Mouse (Mus musculus): ENCODE measurements around the gene Prkn. TPM values are rescaled to one million over a fixed set of nuclear protein-coding genes. Genes with fewer than 3 reads are reported as not detected.

Gene Prkn
- polyA plus RNA-seq, 1 experiment from 2014 or later, result 3.0 TPM

GRCm38 (mm10) chr17:11076319-11076903 lies 236.2 kb downstream of the Prkn start:
- no peaks in the 10 kb centered on the region for H3K27me3 ChIP-seq (ENCODE audit: control insufficient read depth, insufficient read depth, low read length)
- H3K4me2 ChIP-seq (replicated peaks; ENCODE audit: low read depth, low read length), result no peak overlapping the region
- H3K9me3 ChIP-seq (ENCODE audit: control insufficient read depth, low read depth, low read length), result no peaks in the 10 kb centered on the region
- no peak overlapping the region for H3K9ac ChIP-seq (replicated peaks; ENCODE audit: low read depth, low read length)
- no peak overlapping the region for H3K4me3 ChIP-seq (ENCODE audit: low read depth, low read length)
- no peaks in the 10 kb centered on the region for H3K36me3 ChIP-seq (ENCODE audit: control insufficient read depth, insufficient read depth, low read length)
- no peak for ATAC-seq (ENCODE audit: insufficient number of reproducible peaks, insufficient read depth, low FRiP score, low read depth)
- H3K27ac ChIP-seq (ENCODE audit: low read length), result no peak overlapping the region
- 52% methylated on average over 6 of the region's 6 CpGs for WGBS
- no peaks in the 10 kb centered on the region for H3K4me1 ChIP-seq (ENCODE audit: control insufficient read depth, insufficient read depth, low read length)

GRCm38 (mm10) chr17:11086492-11086891 lies 246.3 kb downstream of the Prkn start:
- no peak overlapping the region for H3K27ac ChIP-seq (ENCODE audit: low read length)
- no peak overlapping the region for H3K4me3 ChIP-seq (ENCODE audit: low read depth, low read length)
- WGBS, result 54% methylated on average over 1 of the region's 1 CpGs
- H3K9ac ChIP-seq (replicated peaks; ENCODE audit: low read depth, low read length), result no peak overlapping the region
- H3K4me1 ChIP-seq (ENCODE audit: control insufficient read depth, insufficient read depth, low read length), result 0 out of 2 replicates have a peak, but pooled peaks cover 4% of the 10 kb centered on the region
- no peaks in the 10 kb centered on the region for H3K36me3 ChIP-seq (ENCODE audit: control insufficient read depth, insufficient read depth, low read length)
- no peak for ATAC-seq (ENCODE audit: insufficient number of reproducible peaks, insufficient read depth, low FRiP score, low read depth)
- no peaks in the 10 kb centered on the region for H3K27me3 ChIP-seq (ENCODE audit: control insufficient read depth, insufficient read depth, low read length)
- no peaks in the 10 kb centered on the region for H3K9me3 ChIP-seq (ENCODE audit: control insufficient read depth, low read depth, low read length)
- no peak overlapping the region for H3K4me2 ChIP-seq (replicated peaks; ENCODE audit: low read depth, low read length)

- H3K36me3 ChIP-seq (ENCODE audit: control insufficient read depth, insufficient read depth, low read length), result no peaks in the 10 kb centered on the region
- H3K9me3 ChIP-seq (ENCODE audit: control insufficient read depth, low read depth, low read length), result no peaks in the 10 kb centered on the region
- no peak overlapping the region for H3K4me2 ChIP-seq (replicated peaks; ENCODE audit: low read depth, low read length)
- ATAC-seq (ENCODE audit: insufficient number of reproducible peaks, insufficient read depth, low FRiP score, low read depth), result no peak
- H3K4me1 ChIP-seq (ENCODE audit: control insufficient read depth, insufficient read depth, low read length), result 0 out of 2 replicates have a peak, but pooled peaks cover 4% of the 10 kb centered on the region
- no peak overlapping the region for H3K4me3 ChIP-seq (ENCODE audit: low read depth, low read length)
- H3K27me3 ChIP-seq (ENCODE audit: control insufficient read depth, insufficient read depth, low read length), result no peaks in the 10 kb centered on the region
- 53% methylated on average over 5 of the region's 5 CpGs for WGBS
- no peak overlapping the region for H3K27ac ChIP-seq (ENCODE audit: low read length)
- H3K9ac ChIP-seq (replicated peaks; ENCODE audit: low read depth, low read length), result no peak overlapping the region
Observed at GRCm38 (mm10) chr17:11087088-11087487, 246.9 kb downstream of the Prkn start.

GRCm38 (mm10) chr17:11087823-11088222 lies 247.6 kb downstream of the Prkn start:
- ATAC-seq (ENCODE audit: insufficient number of reproducible peaks, insufficient read depth, low FRiP score, low read depth), result no peak
- Histone ChIP-seq H3K4me2 (replicated peaks; ENCODE audit: low read depth, low read length) (no peak overlapping the region), H3K36me3 (ENCODE audit: control insufficient read depth, insufficient read depth, low read length) (no peaks in the 10 kb centered on the region), H3K9me3 (ENCODE audit: control insufficient read depth, low read depth, low read length) (no peaks in the 10 kb centered on the region), H3K4me1 (ENCODE audit: control insufficient read depth, insufficient read depth, low read length) (0 out of 2 replicates have a peak, but pooled peaks cover 4% of the 10 kb centered on the region), H3K27ac (ENCODE audit: low read length) (no peak overlapping the region), H3K4me3 (ENCODE audit: low read depth, low read length) (no peak overlapping the region), H3K27me3 (ENCODE audit: control insufficient read depth, insufficient read depth, low read length) (no peaks in the 10 kb centered on the region), H3K9ac (replicated peaks; ENCODE audit: low read depth, low read length) (no peak overlapping the region)
- WGBS, result 36% methylated on average over 8 of the region's 8 CpGs

GRCm38 (mm10) chr17:11089361-11089760 lies 249.2 kb downstream of the Prkn start:
- Histone ChIP-seq H3K36me3 (ENCODE audit: control insufficient read depth, insufficient read depth, low read length) (no peaks in the 10 kb centered on the region), H3K4me1 (ENCODE audit: control insufficient read depth, insufficient read depth, low read length) (0 out of 2 replicates have a peak, but pooled peaks cover 4% of the 10 kb centered on the region), H3K9ac (replicated peaks; ENCODE audit: low read depth, low read length) (no peak overlapping the region), H3K9me3 (ENCODE audit: control insufficient read depth, low read depth, low read length) (no peaks in the 10 kb centered on the region), H3K27ac (ENCODE audit: low read length) (no peak overlapping the region), H3K4me2 (replicated peaks; ENCODE audit: low read depth, low read length) (no peak overlapping the region), H3K4me3 (ENCODE audit: low read depth, low read length) (no peak overlapping the region), H3K27me3 (ENCODE audit: control insufficient read depth, insufficient read depth, low read length) (no peaks in the 10 kb centered on the region)
- WGBS, result 80% methylated on average over 6 of the region's 6 CpGs
- no peak for ATAC-seq (ENCODE audit: insufficient number of reproducible peaks, insufficient read depth, low FRiP score, low read depth)

GRCm38 (mm10) chr17:11092900-11093299 lies 252.7 kb downstream of the Prkn start:
- Histone ChIP-seq H3K4me2 (replicated peaks; ENCODE audit: low read depth, low read length) (no peak overlapping the region), H3K4me3 (ENCODE audit: low read depth, low read length) (no peak overlapping the region), H3K4me1 (ENCODE audit: control insufficient read depth, insufficient read depth, low read length) (no peaks in the 10 kb centered on the region), H3K36me3 (ENCODE audit: control insufficient read depth, insufficient read depth, low read length) (no peaks in the 10 kb centered on the region), H3K27ac (ENCODE audit: low read length) (no peak overlapping the region), H3K9me3 (ENCODE audit: control insufficient read depth, low read depth, low read length) (no peaks in the 10 kb centered on the region), H3K27me3 (ENCODE audit: control insufficient read depth, insufficient read depth, low read length) (no peaks in the 10 kb centered on the region), H3K9ac (replicated peaks; ENCODE audit: low read depth, low read length) (no peak overlapping the region)
- 34% methylated on average over 6 of the region's 6 CpGs for WGBS
- ATAC-seq (ENCODE audit: insufficient number of reproducible peaks, insufficient read depth, low FRiP score, low read depth), result no peak

- no peaks in the 10 kb centered on the region for H3K9me3 ChIP-seq (ENCODE audit: control insufficient read depth, low read depth, low read length)
- H3K27me3 ChIP-seq (ENCODE audit: control insufficient read depth, insufficient read depth, low read length), result no peaks in the 10 kb centered on the region
- no peaks in the 10 kb centered on the region for H3K4me1 ChIP-seq (ENCODE audit: control insufficient read depth, insufficient read depth, low read length)
- no peaks in the 10 kb centered on the region for H3K36me3 ChIP-seq (ENCODE audit: control insufficient read depth, insufficient read depth, low read length)
- no peak overlapping the region for H3K9ac ChIP-seq (replicated peaks; ENCODE audit: low read depth, low read length)
- H3K27ac ChIP-seq (ENCODE audit: low read length), result no peak overlapping the region
- ATAC-seq (ENCODE audit: insufficient number of reproducible peaks, insufficient read depth, low FRiP score, low read depth), result no peak
- no peak overlapping the region for H3K4me3 ChIP-seq (ENCODE audit: low read depth, low read length)
- no peak overlapping the region for H3K4me2 ChIP-seq (replicated peaks; ENCODE audit: low read depth, low read length)
- WGBS, result 60% methylated on average over 3 of the region's 3 CpGs
Observed at GRCm38 (mm10) chr17:11093321-11093720, 253.1 kb downstream of the Prkn start.

- Histone ChIP-seq H3K27me3 (ENCODE audit: control insufficient read depth, insufficient read depth, low read length) (no peaks in the 10 kb centered on the region), H3K4me1 (ENCODE audit: control insufficient read depth, insufficient read depth, low read length) (no peaks in the 10 kb centered on the region), H3K9ac (replicated peaks; ENCODE audit: low read depth, low read length) (no peak overlapping the region), H3K27ac (ENCODE audit: low read length) (no peak overlapping the region), H3K4me2 (replicated peaks; ENCODE audit: low read depth, low read length) (no peak overlapping the region), H3K9me3 (ENCODE audit: control insufficient read depth, low read depth, low read length) (no peaks in the 10 kb centered on the region), H3K4me3 (ENCODE audit: low read depth, low read length) (no peak overlapping the region), H3K36me3 (ENCODE audit: control insufficient read depth, insufficient read depth, low read length) (no peaks in the 10 kb centered on the region)
- ATAC-seq (ENCODE audit: insufficient number of reproducible peaks, insufficient read depth, low FRiP score, low read depth), result no peak
- 85% methylated on average over 3 of the region's 3 CpGs for WGBS
Observed at GRCm38 (mm10) chr17:11107007-11107406, 266.8 kb downstream of the Prkn start.

GRCm38 (mm10) chr17:11107916-11108315 lies 267.7 kb downstream of the Prkn start:
- H3K4me1 ChIP-seq (ENCODE audit: control insufficient read depth, insufficient read depth, low read length), result no peaks in the 10 kb centered on the region
- no peaks in the 10 kb centered on the region for H3K36me3 ChIP-seq (ENCODE audit: control insufficient read depth, insufficient read depth, low read length)
- H3K27ac ChIP-seq (ENCODE audit: low read length), result no peak overlapping the region
- H3K4me2 ChIP-seq (replicated peaks; ENCODE audit: low read depth, low read length), result no peak overlapping the region
- 34% methylated on average over 2 of the region's 2 CpGs for WGBS
- no peak for ATAC-seq (ENCODE audit: insufficient number of reproducible peaks, insufficient read depth, low FRiP score, low read depth)
- H3K9me3 ChIP-seq (ENCODE audit: control insufficient read depth, low read depth, low read length), result no peaks in the 10 kb centered on the region
- H3K27me3 ChIP-seq (ENCODE audit: control insufficient read depth, insufficient read depth, low read length), result no peaks in the 10 kb centered on the region
- no peak overlapping the region for H3K4me3 ChIP-seq (ENCODE audit: low read depth, low read length)
- H3K9ac ChIP-seq (replicated peaks; ENCODE audit: low read depth, low read length), result no peak overlapping the region

Measured in stomach, embryonic 14.5 days (tissue).